Mouse (Mus musculus): Measurements from ENCODE around the gene Pcmt1. TPM values are rescaled to one million over a fixed set of nuclear protein-coding genes. Genes with fewer than 3 reads are reported as not detected.

The Pcmt1 gene
- total RNA-seq, 2 experiments from 2014 or later, result 106 to 110 TPM

DNA sequence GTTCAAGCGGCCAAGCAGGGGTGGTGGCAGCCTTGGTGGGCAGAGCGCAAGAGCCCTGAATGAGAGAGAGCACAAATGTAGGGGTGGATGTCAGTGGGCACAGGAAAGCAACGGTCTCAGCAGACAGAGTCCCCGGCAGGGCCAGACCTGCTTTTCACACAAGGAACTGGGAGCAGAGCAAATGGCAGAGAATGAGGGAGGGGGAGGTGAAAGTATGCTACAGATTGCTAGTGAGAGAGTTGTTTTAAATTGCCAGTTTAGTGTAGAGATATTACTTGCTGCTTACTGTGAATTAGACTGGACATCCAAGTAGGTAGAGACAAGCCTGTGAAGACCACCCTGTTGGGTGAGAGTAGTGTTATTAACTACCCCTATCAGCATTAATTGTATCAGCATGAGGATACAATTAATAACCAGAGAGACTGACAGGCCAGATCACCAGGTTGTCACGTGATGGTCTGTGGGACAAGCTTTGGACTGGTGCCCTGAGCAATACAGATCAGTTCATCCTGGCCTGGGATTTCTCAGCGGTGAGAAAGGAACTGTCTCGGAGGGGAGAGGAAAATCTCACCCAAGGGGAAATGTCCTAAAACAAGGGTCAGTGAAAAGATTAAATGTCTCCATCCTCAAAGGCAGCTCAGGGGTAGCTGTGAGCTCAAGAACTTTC lies 97.9 kb downstream of the Pcmt1 start:
- DNase-seq, result no peak

DNA sequence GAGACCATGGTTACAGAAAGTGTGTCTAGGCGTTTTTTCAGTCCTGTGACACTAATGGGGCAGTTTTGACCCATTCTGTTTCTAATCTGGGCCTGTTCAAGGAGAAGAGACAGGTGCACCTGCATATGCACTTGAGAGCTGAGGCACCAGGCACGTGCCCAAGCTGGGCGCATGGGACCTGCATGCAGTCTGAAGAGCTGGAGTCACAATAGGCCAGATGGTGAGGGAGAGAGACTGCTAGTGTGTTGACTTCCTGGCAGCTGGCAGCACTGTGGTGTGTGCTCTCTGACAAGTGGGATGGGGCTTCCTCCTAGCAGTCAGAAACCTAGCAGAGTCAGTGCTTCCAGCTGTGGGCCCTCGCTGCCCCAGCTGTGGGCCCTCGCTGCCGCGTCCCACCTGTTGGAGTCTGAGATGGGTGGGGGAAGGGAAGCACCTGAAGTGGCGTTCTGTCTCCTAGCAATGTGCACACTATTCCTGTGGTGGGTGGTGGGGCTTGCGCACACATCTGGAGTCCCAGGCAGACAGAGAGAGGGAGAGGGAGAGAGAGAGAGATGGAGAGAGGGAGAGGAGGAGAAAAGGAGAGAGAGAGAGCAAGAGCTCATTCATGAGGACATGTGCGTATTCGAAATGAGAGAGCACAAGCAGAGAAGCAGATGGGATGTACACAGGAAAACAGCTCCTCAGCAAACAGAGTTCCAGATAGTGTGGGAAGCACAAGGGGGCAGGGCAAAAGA lies 98.6 kb downstream of the Pcmt1 start:
- DNase-seq, result no peak

DNA sequence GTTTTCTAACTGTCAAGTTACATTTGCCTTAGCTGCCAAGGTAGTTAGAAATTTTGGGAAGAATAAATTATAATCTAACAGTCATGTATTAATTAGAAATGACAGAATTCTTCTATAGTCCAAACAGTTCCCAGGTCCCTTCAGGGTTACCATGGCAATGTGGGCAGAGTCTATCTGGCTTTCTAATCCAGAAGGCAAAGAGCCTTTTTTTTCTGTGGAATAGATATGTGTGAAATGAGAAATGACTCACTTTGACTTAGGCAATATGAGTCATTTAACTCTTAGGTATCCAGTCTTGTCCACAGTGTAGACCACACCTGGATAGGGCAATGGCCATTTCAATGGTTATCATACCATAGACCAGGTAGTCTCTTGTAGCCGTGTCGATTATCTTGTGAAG lies 99.5 kb downstream of the Pcmt1 start:
- DNase-seq, result no peak

Other genes with a start within 250 kb of the Pcmt1 start
- gene Ulbp1, start 207.5 kb downstream of the Pcmt1 start, total RNA-seq (2021), result 10 to 100 TPM; 56.3 to 62.6 TPM
- gene Lrp11, start 91.3 kb downstream of the Pcmt1 start, total RNA-seq (2021), result 1 to 10 TPM; 1.4 to 1.5 TPM
- gene Nup43, start 13.6 kb downstream of the Pcmt1 start, total RNA-seq (2021), result 10 to 100 TPM; 14.8 to 15.5 TPM
- gene Lats1, start 78 bp upstream of the Pcmt1 start, total RNA-seq (2021), result 10 to 100 TPM; 22.1 to 24.2 TPM
- 10 to 100 TPM; 16.3 to 17.1 TPM for gene Katna1, start 44.9 kb upstream of the Pcmt1 start, total RNA-seq (2021)
- gene Ginm1, start 111.7 kb upstream of the Pcmt1 start, total RNA-seq (2021), result 10 to 100 TPM; 56.9 to 65.3 TPM
- gene Ppil4, start 111.8 kb upstream of the Pcmt1 start, total RNA-seq (2021), result 10 to 100 TPM; 19.0 to 20.8 TPM
- gene Zc3h12d, start 151.3 kb upstream of the Pcmt1 start, total RNA-seq (2021), result under 1 TPM; 0.20 to 0.26 TPM

Data from heart, postnatal 4 days (tissue).